Mouse (Mus musculus) stomach, postnatal 0 days (tissue): Measurements from ENCODE around the gene Srcap.

Experiments used
- CTCF ChIP-seq: IDR thresholded peaks from 2 replicates; pipeline ENCODE4 v1.5.1; 2016; ENCODE audit warnings: antibody characterized with exemption, low read depth, mild to moderate bottlenecking, moderate library complexity
- EP300 ChIP-seq: optimal IDR thresholded peaks from 2 replicates; pipeline ENCODE3; 2016; ENCODE audit warnings: antibody characterized with exemption

- no peak for TF ChIP-seq CTCF
- no peak for TF ChIP-seq EP300
Measured at GRCm38 (mm10) chr7:127585031-127585430, 73.2 kb downstream of the Srcap start.
